Mouse (Mus musculus) heart, embryonic 11.5 days (tissue): ENCODE measurements at regions not wholly inside any gene's neighbourhood (a gene's known extent, or its start where the extent isn't known, plus 50 kb on each side); places are given as distances from the start of the nearest gene placed in this dataset.

ENCODE experiments used
- ATAC-seq: fragments of 200-750 bp; cut with Nextera tagmentation; replicated peaks from 2 replicates; pipeline ENCODE4 v1.8.0; 2017; ENCODE audit warnings: moderate library complexity; ENCODE audit not compliant: insufficient number of reproducible peaks, low FRiP score, low TSS enrichment
- H3K27ac ChIP-seq: fragments of 300-500 bp; sonication (generic); 2 replicates; pipeline ENCODE4 v1.5.1; 2014; ENCODE audit warnings: mild to moderate bottlenecking, low read depth, low read length
- H3K27me3 ChIP-seq: fragments of 300-500 bp; sonication (generic); 2 replicates; pipeline ENCODE4 v1.6.1; 2014; ENCODE audit warnings: mild to moderate bottlenecking, low read length, mixed read lengths; ENCODE audit not compliant: control insufficient read depth, insufficient read depth
- H3K36me3 ChIP-seq: fragments of 300-500 bp; sonication (generic); 2 replicates; pipeline ENCODE4 v1.6.1; 2014; ENCODE audit warnings: mild to moderate bottlenecking, low read length, moderate library complexity, mixed read lengths; ENCODE audit not compliant: control insufficient read depth, insufficient read depth
- H3K4me1 ChIP-seq: fragments of 300-500 bp; sonication (generic); 2 replicates; pipeline ENCODE4 v1.6.1; 2014; ENCODE audit warnings: low read length; ENCODE audit not compliant: control insufficient read depth, insufficient read depth
- H3K4me2 ChIP-seq: fragments of 300-500 bp; sonication (generic); 2 replicates; pipeline ENCODE4 v1.6.1; 2014; ENCODE audit warnings: mild to moderate bottlenecking, moderate library complexity
- H3K4me3 ChIP-seq: fragments of 300-500 bp; sonication (generic); 2 replicates; pipeline ENCODE4 v1.5.1; 2014; ENCODE audit warnings: low read depth, low read length
- H3K9ac ChIP-seq: fragments of 300-500 bp; sonication (generic); 2 replicates; pipeline ENCODE4 v1.6.1; 2014; ENCODE audit warnings: mild to moderate bottlenecking, low read depth, low read length, moderate library complexity
- H3K9me3 ChIP-seq: fragments of 300-500 bp; sonication (generic); replicated peaks from 2 replicates; pipeline ENCODE4 v1.6.1; 2016; ENCODE audit warnings: low read length; ENCODE audit not compliant: control insufficient read depth
- whole genome bisulfite sequencing: fragments of 180-500 bp; shearing (Covaris S2); extraction: QIAGEN DNeasy Blood & Tissue Kit; methylation state at CpG from one replicate; pipeline ENCODE4 v1.1.7; 2014; ENCODE audit not compliant: insufficient replicate concordance; 5-methylcytosine and 5-hydroxymethylcytosine counted together

DNA sequence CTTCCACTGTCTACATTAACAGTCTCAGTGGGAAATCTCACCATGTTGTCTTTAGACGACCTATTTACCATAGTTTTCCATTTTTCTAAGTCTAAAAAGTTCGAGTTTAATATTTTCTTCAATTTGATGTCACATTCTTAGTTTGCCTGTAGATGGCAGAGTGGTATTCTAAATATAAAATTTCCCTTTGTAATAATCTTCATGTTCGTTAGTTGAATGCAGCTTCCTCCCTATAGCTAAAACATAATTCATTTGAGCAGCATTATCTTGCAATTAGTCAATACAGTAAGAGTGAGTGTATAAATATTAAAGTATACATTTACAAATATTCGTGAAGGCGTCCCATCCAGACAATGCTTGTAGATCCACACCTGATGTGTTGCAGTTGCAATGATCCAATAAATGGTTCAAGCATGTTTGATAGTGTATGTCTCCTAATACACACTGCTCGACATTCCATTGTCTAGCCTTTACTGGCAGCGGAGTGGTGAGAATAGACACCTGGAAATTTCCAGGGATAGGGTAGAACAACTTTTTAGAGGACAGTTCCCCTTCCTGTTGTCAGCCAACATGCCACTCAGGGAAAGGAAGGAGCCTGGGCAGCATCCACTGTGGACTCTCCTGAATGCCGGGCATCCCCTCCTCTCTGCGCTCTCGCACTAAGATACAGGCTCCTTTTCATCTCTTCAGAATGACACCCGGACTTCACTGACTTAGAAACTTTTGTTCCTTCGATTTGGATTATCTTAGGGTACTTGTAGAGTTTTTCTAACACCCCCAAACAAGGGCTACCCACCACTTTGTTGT lies 412.8 kb downstream of the Trim52 start:
- Histone ChIP-seq H3K36me3 (no peaks in the 10 kb centered on the region), H3K9me3 (no peaks in the 10 kb centered on the region), H3K27me3 (no peaks in the 10 kb centered on the region), H3K4me2 (no peak overlapping the region), H3K9ac (no peak overlapping the region), H3K27ac (no peak overlapping the region), H3K4me3 (no peak overlapping the region), H3K4me1 (no peaks in the 10 kb centered on the region)
- WGBS = 73% methylated on average over 12 of the region's 12 CpGs
- no peak for ATAC-seq

DNA sequence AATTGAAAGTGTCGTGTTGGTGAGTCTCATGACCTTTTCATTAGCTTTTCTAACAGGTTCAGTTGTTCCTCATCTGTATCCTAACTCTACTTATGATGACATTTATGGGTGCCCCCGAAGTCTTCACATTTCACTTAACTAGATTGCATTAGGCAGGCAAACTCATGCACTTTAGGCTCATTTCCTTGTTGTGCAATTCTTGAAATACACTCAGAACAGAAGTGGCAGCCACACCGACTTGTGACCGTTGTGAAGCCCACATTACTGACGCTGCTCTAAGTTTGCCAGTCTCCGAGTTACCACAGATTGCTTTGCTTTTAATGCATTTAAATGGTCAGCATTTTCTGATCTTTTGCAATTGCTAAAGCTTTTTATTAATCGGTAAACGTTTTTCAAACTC lies 414.8 kb downstream of the Trim52 start:
- no peaks in the 10 kb centered on the region for H3K27me3 ChIP-seq
- H3K4me1 ChIP-seq = no peaks in the 10 kb centered on the region
- H3K9me3 ChIP-seq = no peaks in the 10 kb centered on the region
- H3K36me3 ChIP-seq = no peaks in the 10 kb centered on the region
- WGBS = 75% methylated on average over 8 of the region's 8 CpGs
- H3K4me3 ChIP-seq = no peak overlapping the region
- no peak for ATAC-seq
- H3K4me2 ChIP-seq = no peak overlapping the region
- H3K9ac ChIP-seq = no peak overlapping the region
- no peak overlapping the region for H3K27ac ChIP-seq

- WGBS = 44% methylated on average over 1 of the region's 1 CpGs
- no peak for ATAC-seq
- Histone ChIP-seq H3K27ac (no peak overlapping the region), H3K9ac (no peak overlapping the region), H3K9me3 (no peaks in the 10 kb centered on the region), H3K36me3 (no peaks in the 10 kb centered on the region), H3K27me3 (no peaks in the 10 kb centered on the region), H3K4me2 (no peak overlapping the region), H3K4me3 (no peak overlapping the region), H3K4me1 (no peaks in the 10 kb centered on the region)
Measured at GRCm38 (mm10) chr14:106550150-106550549, 444.2 kb downstream of the Trim52 start.

DNA sequence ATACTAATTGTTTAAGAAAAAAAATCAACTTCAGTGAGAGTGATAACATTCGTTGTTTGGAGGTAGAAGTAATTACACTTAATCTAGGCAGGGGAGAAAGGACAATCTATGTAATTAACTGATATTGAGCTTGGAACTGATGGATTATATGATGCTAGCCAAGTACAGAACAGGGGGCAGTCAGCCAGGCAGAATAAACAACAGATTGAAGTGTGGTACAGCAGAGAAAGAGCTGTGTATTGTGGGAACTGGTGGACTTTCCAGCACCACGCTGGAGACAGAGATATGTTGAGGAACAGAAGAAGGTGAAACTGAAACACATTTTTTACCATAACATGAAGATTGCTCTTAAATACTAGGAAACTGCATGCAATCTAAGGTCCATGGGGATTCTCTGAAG lies 473.3 kb downstream of the Trim52 start:
- H3K9me3 ChIP-seq = no peaks in the 10 kb centered on the region
- H3K36me3 ChIP-seq = no peaks in the 10 kb centered on the region
- no peaks in the 10 kb centered on the region for H3K4me1 ChIP-seq
- no peak overlapping the region for H3K27ac ChIP-seq
- H3K4me3 ChIP-seq = no peak overlapping the region
- H3K4me2 ChIP-seq = no peak overlapping the region
- ATAC-seq = no peak
- no peak overlapping the region for H3K9ac ChIP-seq
- H3K27me3 ChIP-seq = no peaks in the 10 kb centered on the region
- WGBS = 62% methylated on average over 2 of the region's 2 CpGs

DNA sequence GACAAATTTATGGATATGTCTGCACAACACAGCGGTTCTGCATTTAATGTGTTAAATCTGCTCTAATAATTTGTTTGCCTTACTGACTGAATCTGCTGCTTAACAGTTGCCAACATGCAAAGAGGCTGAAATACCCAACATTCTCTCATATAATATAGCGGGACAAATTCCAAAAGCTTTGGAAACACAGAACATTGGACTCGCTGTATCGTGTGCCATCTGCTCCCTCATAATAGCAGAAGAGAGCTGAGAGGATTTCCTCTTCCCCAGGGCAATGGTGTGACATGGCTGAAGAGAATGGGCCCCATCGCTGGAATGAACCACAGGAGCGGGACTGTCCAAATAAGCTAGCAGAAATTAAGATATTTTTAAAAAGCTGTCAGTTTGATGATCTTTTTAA lies 475.9 kb downstream of the Trim52 start:
- ATAC-seq = no peak
- 81% methylated on average over 6 of the region's 6 CpGs for WGBS

GRCm38 (mm10) chr14:106593352-106593751 lies 487.4 kb downstream of the Trim52 start:
- Histone ChIP-seq H3K9ac (no peak overlapping the region), H3K4me3 (no peak overlapping the region), H3K4me1 (no peaks in the 10 kb centered on the region), H3K9me3 (no peaks in the 10 kb centered on the region), H3K27me3 (no peaks in the 10 kb centered on the region), H3K36me3 (no peaks in the 10 kb centered on the region), H3K27ac (no peak overlapping the region), H3K4me2 (no peak overlapping the region)
- no peak for ATAC-seq
- 74% methylated on average over 9 of the region's 9 CpGs for WGBS

More for the DNA sequence above, 475.9 kb downstream of the Trim52 start:
- H3K4me2 ChIP-seq = no peak overlapping the region
- no peak overlapping the region for H3K4me3 ChIP-seq
- no peaks in the 10 kb centered on the region for H3K4me1 ChIP-seq
- no peaks in the 10 kb centered on the region for H3K9me3 ChIP-seq
- no peak overlapping the region for H3K9ac ChIP-seq
- H3K27ac ChIP-seq = no peak overlapping the region
- H3K27me3 ChIP-seq = no peaks in the 10 kb centered on the region
- H3K36me3 ChIP-seq = no peaks in the 10 kb centered on the region

GRCm38 (mm10) chr14:106593980-106594379 lies 488.0 kb downstream of the Trim52 start:
- no peak for ATAC-seq
- Histone ChIP-seq H3K36me3 (no peaks in the 10 kb centered on the region), H3K27me3 (no peaks in the 10 kb centered on the region), H3K4me2 (no peak overlapping the region), H3K9ac (no peak overlapping the region), H3K27ac (no peak overlapping the region), H3K4me1 (no peaks in the 10 kb centered on the region), H3K4me3 (no peak overlapping the region), H3K9me3 (no peaks in the 10 kb centered on the region)
- WGBS = 57% methylated on average over 3 of the region's 3 CpGs

DNA sequence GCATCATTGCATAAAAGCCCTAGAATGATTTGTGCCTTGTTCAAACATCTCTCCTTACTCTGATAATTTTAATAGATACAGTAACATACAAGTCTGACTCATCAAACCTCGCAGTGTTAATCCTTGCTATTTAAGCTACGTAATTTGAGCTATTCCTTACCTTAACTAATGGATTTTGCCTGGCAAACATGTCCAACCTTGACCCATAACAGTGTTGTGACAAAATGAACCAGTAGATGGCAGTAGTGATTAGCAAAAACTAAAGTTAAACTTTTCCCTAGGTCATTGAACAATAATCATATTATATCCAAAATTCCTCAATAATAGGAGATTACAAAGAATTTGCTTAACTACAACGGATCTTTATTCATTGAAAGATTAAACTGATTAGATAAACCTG lies 501.0 kb downstream of the Trim52 start:
- ATAC-seq = no peak
- no peaks in the 10 kb centered on the region for H3K36me3 ChIP-seq
- no peak overlapping the region for H3K4me2 ChIP-seq
- no peaks in the 10 kb centered on the region for H3K27me3 ChIP-seq
- no peaks in the 10 kb centered on the region for H3K4me1 ChIP-seq
- H3K4me3 ChIP-seq = no peak overlapping the region
- WGBS = 16% methylated on average over 3 of the region's 3 CpGs
- H3K9ac ChIP-seq = no peak overlapping the region
- no peaks in the 10 kb centered on the region for H3K9me3 ChIP-seq
- H3K27ac ChIP-seq = no peak overlapping the region

- no peaks in the 10 kb centered on the region for H3K4me1 ChIP-seq
- H3K4me2 ChIP-seq = no peak overlapping the region
- no peaks in the 10 kb centered on the region for H3K9me3 ChIP-seq
- no peaks in the 10 kb centered on the region for H3K36me3 ChIP-seq
- no peak overlapping the region for H3K9ac ChIP-seq
- 66% methylated on average over 7 of the region's 7 CpGs for WGBS
- H3K27me3 ChIP-seq = no peaks in the 10 kb centered on the region
- H3K27ac ChIP-seq = no peak overlapping the region
- no peak overlapping the region for H3K4me3 ChIP-seq
- no peak for ATAC-seq
Measured at GRCm38 (mm10) chr14:106608341-106608927, 502.4 kb downstream of the Trim52 start.
